9 mouse cellular contexts compared by ENCODE assay signal in the genomic region with DNA sequence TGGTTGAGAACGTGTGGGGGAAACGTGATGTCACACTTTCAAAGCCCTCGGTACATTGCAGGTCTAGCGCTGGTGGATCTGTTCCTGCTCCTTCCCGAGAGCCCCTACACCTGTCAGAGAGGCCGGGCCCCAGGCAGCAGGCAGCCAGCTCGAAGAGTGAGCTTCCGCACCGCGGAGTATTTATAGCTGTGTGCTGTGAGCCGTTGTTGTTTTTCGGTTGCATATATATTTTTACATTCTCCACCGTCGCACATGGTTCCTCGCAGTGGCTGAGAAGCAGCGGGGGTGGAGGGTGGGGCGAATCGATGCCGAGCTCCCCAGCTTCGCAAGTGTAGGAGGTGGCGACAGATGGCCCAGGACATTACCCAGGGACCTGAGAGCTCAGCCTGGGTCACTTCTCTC. TPM values are rescaled to one million over a fixed set of nuclear protein-coding genes. Genes with fewer than 3 reads are reported as not detected.
DNase-seq lines count a peak whose midpoint lies in the region; ATAC-seq lines count a peak whose summit lies in the region.
"Had no signal": no experiment of that assay in that cellular context is flagged by ENCODE, and none has a peak within 500 bp of the region (broad histone marks: within the 10 kb centered on the region; RNA-seq: fewer than 3 reads in every experiment).

No protein-coding gene starts in this region.

- no peaks in the 10 kb centered on the region for H3K36me3 ChIP-seq in heart, embryonic 11.5 days (ENCODE audit: control insufficient read depth, insufficient read depth, low read length)
- H3K36me3 ChIP-seq in hindbrain, embryonic 16.5 days (ENCODE audit: control insufficient read depth, insufficient read depth, low read length) = no peaks in the 10 kb centered on the region

- no peak overlapping the region for H3K4me3 ChIP-seq in heart, embryonic 11.5 days (ENCODE audit: low read depth, low read length)
- H3K4me3 ChIP-seq in hindbrain, embryonic 16.5 days (ENCODE audit: low read length) = no peak overlapping the region
- H3K4me3 ChIP-seq: myocyte had no signal

- peak overlapping the region; percentile 47 for H3K9ac ChIP-seq in heart, embryonic 11.5 days (ENCODE audit: low read depth, low read length)
- H3K9ac ChIP-seq in hindbrain, embryonic 16.5 days (ENCODE audit: low read depth, low read length) = no peak overlapping the region

- peak overlapping the region; percentile 60 for H3K27ac ChIP-seq in heart, embryonic 11.5 days (ENCODE audit: low read depth, low read length)
- no peak overlapping the region for H3K27ac ChIP-seq in hindbrain, embryonic 16.5 days (ENCODE audit: low read depth, low read length)

- peak overlapping the region; percentile 46 for H3K4me2 ChIP-seq in heart, embryonic 11.5 days
- H3K4me2 ChIP-seq in hindbrain, embryonic 16.5 days (ENCODE audit: low read length) = peak overlapping the region; percentile 2; the same call in 1 of the 2 replicates

- no peak for ATAC-seq in heart, embryonic 11.5 days (replicated peaks; ENCODE audit: insufficient number of reproducible peaks, low FRiP score, low TSS enrichment)
- ATAC-seq in hindbrain, embryonic 16.5 days = no peak

- 15% methylated on average over 21 of the region's 21 CpGs for WGBS in heart, embryonic 11.5 days (ENCODE audit: insufficient replicate concordance)
- 22% methylated on average over 21 of the region's 21 CpGs for WGBS in hindbrain, embryonic 16.5 days

- H3K4me1 ChIP-seq in heart, embryonic 11.5 days (ENCODE audit: control insufficient read depth, insufficient read depth, low read length) = peaks cover 35% of the 10 kb centered on the region
- peaks cover 27% of the 10 kb centered on the region for H3K4me1 ChIP-seq in hindbrain, embryonic 16.5 days (ENCODE audit: control insufficient read depth, insufficient read depth, low read depth, low read length)

- intact Hi-C loops in heart, postnatal 36 days (cut with DNase I) = no loop called here

- no peaks in the 10 kb centered on the region for H3K9me3 ChIP-seq in heart, embryonic 11.5 days (replicated peaks; ENCODE audit: control insufficient read depth, low read length)
- no peaks in the 10 kb centered on the region for H3K9me3 ChIP-seq in hindbrain, embryonic 16.5 days (ENCODE audit: control insufficient read depth, low read length)

- DNase-seq in heart, postnatal 36 days = no peak
- DNase-seq in CD4-positive, CD25-positive, alpha-beta regulatory T cell, adult 2 months (ENCODE audit: low read depth, low spot score) = peak; percentile 47
- peak; percentile 34 for DNase-seq in naive thymus-derived CD4-positive, alpha-beta T cell, adult 2 months (ENCODE audit: low read depth)
- no peak for DNase-seq in embryo, embryonic 9.5 days (ENCODE audit: extremely low spot score)
- DNase-seq in layer of hippocampus, adult 11-12 months (ENCODE audit: low spot score) = no peak
- DNase-seq in cerebellum, adult 9-10 months = no peak

- H3K27me3 ChIP-seq in heart, embryonic 11.5 days (ENCODE audit: control insufficient read depth, insufficient read depth, low read length) = no peaks in the 10 kb centered on the region
- no peaks in the 10 kb centered on the region for H3K27me3 ChIP-seq in hindbrain, embryonic 16.5 days (replicated peaks; ENCODE audit: control insufficient read depth, insufficient read depth, low read length)

RNA-seq across cellular contexts. Expression of gene Crb2, which starts 11.0 kb away (rescaled TPM):
- 6.1 and 6.5 TPM in 2 replicates for polyA plus RNA-seq in heart, embryonic 11.5 days (2014; fragmentation: Nextera tagmentation; extraction: Ambion mirVana)
- 1 to 10 TPM in 1 of 2 experiments, under 1 TPM in 1; 0.97 to 1.0 TPM for total RNA-seq in heart, postnatal 36 days (2021)
- 3.7 and 4.5 TPM in 2 replicates for polyA plus RNA-seq in hindbrain, embryonic 16.5 days (2015; fragmentation: Nextera tagmentation; extraction: Ambion mirVana)
- polyA plus RNA-seq: myocyte had no signal

Comparison
In these comparisons a context has a peak if more than half of its experiments do, and no peak if none do; other contexts are left out.
1. DNase-seq: peak in CD4-positive, CD25-positive, alpha-beta regulatory T cell, adult 2 months (single experiment) and naive thymus-derived CD4-positive, alpha-beta T cell, adult 2 months (single experiment); none in heart, postnatal 36 days (0 of 2), embryo, embryonic 9.5 days (single experiment), layer of hippocampus, adult 11-12 months (single experiment) and cerebellum, adult 9-10 months (single experiment).